Mouse (Mus musculus) liver, embryonic 11.5 days (tissue): ENCODE results near the gene Plekha6. TPM values are rescaled to one million over a fixed set of nuclear protein-coding genes. Genes with fewer than 3 reads are reported as not detected.
A peak's percentile ranks its signal among the peaks of the same experiment; 100 is the strongest.

Experiments
- ATAC-seq: fragments of 200-750 bp; cut with Nextera tagmentation; replicated peaks from 2 replicates; pipeline ENCODE4 v1.8.0; 2017; ENCODE audit warnings: moderate number of reproducible peaks, mild to moderate bottlenecking, moderate TSS enrichment, moderate library complexity; ENCODE audit not compliant: low FRiP score
- DNase-seq: peaks from one replicate; pipeline ENCODE4 v3.0.0-alpha.2; 2017; ENCODE audit warnings: low spot score
- H3K27ac ChIP-seq: fragments of 300-500 bp; sonication (generic); 2 replicates; pipeline ENCODE4 v1.5.1; 2014; ENCODE audit warnings: mild to moderate bottlenecking, low read depth, low read length, control low read depth
- H3K27me3 ChIP-seq: fragments of 300-500 bp; sonication (generic); replicated peaks from 2 replicates; pipeline ENCODE4 v1.6.1; 2014; ENCODE audit warnings: low read length, mixed read lengths; ENCODE audit not compliant: control insufficient read depth, insufficient read depth
- H3K36me3 ChIP-seq: fragments of 300-500 bp; sonication (generic); 2 replicates; pipeline ENCODE4 v1.6.1; 2014; ENCODE audit warnings: mild to moderate bottlenecking, low read length, moderate library complexity, mixed read lengths; ENCODE audit not compliant: control insufficient read depth, insufficient read depth
- H3K4me1 ChIP-seq: fragments of 300-500 bp; sonication (generic); replicated peaks from 2 replicates; pipeline ENCODE4 v1.6.1; 2014; ENCODE audit warnings: low read length, mixed read lengths; ENCODE audit not compliant: control insufficient read depth, insufficient read depth
- H3K4me2 ChIP-seq: fragments of 300-500 bp; sonication (generic); 2 replicates; pipeline ENCODE4 v1.6.1; 2014; ENCODE audit warnings: mild to moderate bottlenecking, control low read depth, moderate library complexity
- H3K4me3 ChIP-seq: fragments of 300-500 bp; sonication (generic); 2 replicates; pipeline ENCODE4 v1.5.1; 2014; ENCODE audit warnings: low read depth, low read length, control low read depth
- H3K9ac ChIP-seq: fragments of 300-500 bp; sonication (generic); 2 replicates; pipeline ENCODE4 v1.6.1; 2014; ENCODE audit warnings: low read depth, low read length, control low read depth
- H3K9me3 ChIP-seq: fragments of 300-500 bp; sonication (generic); 2 replicates; pipeline ENCODE4 v1.6.1; 2016; ENCODE audit warnings: low read length, inconsistent platforms, mixed read lengths; ENCODE audit not compliant: control insufficient read depth
- WGBS: fragments of 180-500 bp; shearing (Covaris S2); extraction: QIAGEN DNeasy Blood & Tissue Kit; methylation state at CpG from one replicate; pipeline ENCODE4 v1.1.7; 2014; 5-methylcytosine and 5-hydroxymethylcytosine counted together
- polyA plus RNA-seq: library from polyadenylated mRNA; unstranded; fragments of >200 nt; fragmentation: Nextera tagmentation; extraction: Ambion mirVana; gene quantifications from 2 replicates; pipeline ENCODE4 v1.2.1, GENCODE M21; 2014

Gene Plekha6
- polyA plus RNA-seq, 1 experiment from 2014 or later = 4.3 TPM

- Histone ChIP-seq H3K36me3 (no peaks in the 10 kb centered on the region), H3K4me2 (no peak overlapping the region), H3K27me3 (no peaks in the 10 kb centered on the region), H3K9me3 (no peaks in the 10 kb centered on the region), H3K27ac (no peak overlapping the region; the same call in 1 of the 2 replicates), H3K4me1 (peaks cover 9% of the 10 kb centered on the region; the same call in 1 of the 2 replicates), H3K4me3 (no peak overlapping the region), H3K9ac (no peak overlapping the region)
- ATAC-seq (no peak), DNase-seq (no peak)
- 77% methylated on average over 4 of the region's 4 CpGs for WGBS
Measured at GRCm38 (mm10) chr1:133126365-133126740, 37.7 kb upstream of the Plekha6 start.

GRCm38 (mm10) chr1:133127328-133127727 is 36.7 kb upstream of the Plekha6 start:
- ATAC-seq (no peak), DNase-seq (no peak)
- 53% methylated on average over 9 of the region's 9 CpGs for WGBS
- Histone ChIP-seq H3K27ac (0 out of 2 replicates have a peak overlapping the region, but pooled peaks have one; percentile 11), H3K36me3 (no peaks in the 10 kb centered on the region), H3K4me1 (peaks cover 9% of the 10 kb centered on the region; the same call in 1 of the 2 replicates), H3K9me3 (no peaks in the 10 kb centered on the region), H3K4me3 (no peak overlapping the region), H3K27me3 (no peaks in the 10 kb centered on the region), H3K4me2 (no peak overlapping the region), H3K9ac (no peak overlapping the region)

- no peak for ATAC-seq
- Histone ChIP-seq H3K27ac (peak overlapping the region; percentile 97), H3K27me3 (no peaks in the 10 kb centered on the region), H3K9me3 (no peaks in the 10 kb centered on the region), H3K4me1 (peaks cover 9% of the 10 kb centered on the region; the same call in 1 of the 2 replicates), H3K9ac (peak overlapping the region; percentile 60), H3K4me2 (peak overlapping the region; percentile 69), H3K4me3 (peak overlapping the region; percentile 23; the same call in 1 of the 2 replicates), H3K36me3 (peaks cover 11% of the 10 kb centered on the region; the same call in 1 of the 2 replicates)
- DNase-seq = no peak
- WGBS = 33% methylated on average over 16 of the region's 16 CpGs
Measured at GRCm38 (mm10) chr1:133129471-133130221, 34.4 kb upstream of the Plekha6 start.

- H3K4me3 ChIP-seq = peak within 1 kb of the TSS; percentile 99
- H3K4me2 ChIP-seq = peak within 1 kb of the TSS; percentile 88
- H3K36me3 ChIP-seq = peaks cover 15% of the 10 kb centered on the region
- H3K9ac ChIP-seq = peak within 1 kb of the TSS; percentile 100
- ATAC-seq (peak; percentile 98), DNase-seq (peak; percentile 98)
- WGBS = under 1% methylated on average over 72 of the region's 72 CpGs
- no peaks in the 10 kb centered on the region for H3K9me3 ChIP-seq
- peak within 1 kb of the TSS; percentile 97 for H3K27ac ChIP-seq
- H3K27me3 ChIP-seq = no peaks in the 10 kb centered on the region
- H3K4me1 ChIP-seq = peaks cover 14% of the 10 kb centered on the region
Measured at GRCm38 (mm10) chr1:133130638-133131560, 33.1 kb upstream of the Plekha6 start, which contains the start of gene Ppp1r15b. Ppp1r15b (plus strand) TSS chr1:133131143.

- no peak for ATAC-seq
- peak overlapping the region; percentile 88 for H3K4me2 ChIP-seq
- DNase-seq = no peak
- no peaks in the 10 kb centered on the region for H3K27me3 ChIP-seq
- peak overlapping the region; percentile 100 for H3K9ac ChIP-seq
- H3K27ac ChIP-seq = peak overlapping the region; percentile 97
- WGBS = 0% methylated on average over 35 of the region's 35 CpGs
- no peaks in the 10 kb centered on the region for H3K9me3 ChIP-seq
- H3K4me3 ChIP-seq = peak overlapping the region; percentile 99
- peaks cover 18% of the 10 kb centered on the region for H3K36me3 ChIP-seq
- peaks cover 17% of the 10 kb centered on the region for H3K4me1 ChIP-seq
Measured at GRCm38 (mm10) chr1:133131561-133131905, 32.5 kb upstream of the Plekha6 start.

GRCm38 (mm10) chr1:133131936-133132335 is 32.1 kb upstream of the Plekha6 start:
- 0% methylated on average over 11 of the region's 11 CpGs for WGBS
- Histone ChIP-seq H3K4me3 (peak overlapping the region; percentile 99), H3K4me2 (peak overlapping the region; percentile 88), H3K36me3 (peaks cover 22% of the 10 kb centered on the region), H3K4me1 (peaks cover 20% of the 10 kb centered on the region), H3K27me3 (no peaks in the 10 kb centered on the region), H3K9ac (peak overlapping the region; percentile 100), H3K27ac (peak overlapping the region; percentile 97), H3K9me3 (no peaks in the 10 kb centered on the region)
- DNase-seq (no peak), ATAC-seq (no peak)

- WGBS = 6% methylated on average over 26 of the region's 26 CpGs
- Histone ChIP-seq H3K4me3 (peak overlapping the region; percentile 99), H3K4me2 (peak overlapping the region; percentile 88), H3K36me3 (peaks cover 28% of the 10 kb centered on the region), H3K9ac (peak overlapping the region; percentile 100), H3K27ac (peak overlapping the region; percentile 97), H3K27me3 (no peaks in the 10 kb centered on the region), H3K9me3 (no peaks in the 10 kb centered on the region), H3K4me1 (peaks cover 23% of the 10 kb centered on the region)
- peak; percentile 48 for DNase-seq
- no peak for ATAC-seq
Measured at GRCm38 (mm10) chr1:133132388-133133326, 31.4 kb upstream of the Plekha6 start.

- peak overlapping the region; percentile 99 for H3K4me3 ChIP-seq
- peak; percentile 11 for ATAC-seq
- peak overlapping the region; percentile 100 for H3K9ac ChIP-seq
- peaks cover 24% of the 10 kb centered on the region for H3K4me1 ChIP-seq
- peak overlapping the region; percentile 97 for H3K27ac ChIP-seq
- WGBS = 9% methylated on average over 2 of the region's 2 CpGs
- peaks cover 34% of the 10 kb centered on the region for H3K36me3 ChIP-seq
- no peaks in the 10 kb centered on the region for H3K27me3 ChIP-seq
- no peaks in the 10 kb centered on the region for H3K9me3 ChIP-seq
- peak overlapping the region; percentile 88 for H3K4me2 ChIP-seq
- DNase-seq = no peak
Measured at GRCm38 (mm10) chr1:133133425-133133824, 30.6 kb upstream of the Plekha6 start.
